Mouse (Mus musculus) neural tube, embryonic 12.5 days (tissue): ENCODE results near the gene Smarca2. TPM values are rescaled to one million over a fixed set of nuclear protein-coding genes. Genes with fewer than 3 reads are reported as not detected.

ENCODE experiments used
- ATAC-seq: fragments of 200-750 bp; cut with Nextera tagmentation; 2 replicates; pipeline ENCODE4 v1.8.0; 2017; ENCODE audit warnings: low read depth, mild to moderate bottlenecking, moderate TSS enrichment, moderate library complexity; ENCODE audit not compliant: low FRiP score
- H3K27ac ChIP-seq: fragments of 300-500 bp; sonication (generic); 2 replicates; pipeline ENCODE4 v1.5.1; 2016
- H3K27me3 ChIP-seq: fragments of 300-500 bp; sonication (generic); replicated peaks from 2 replicates; pipeline ENCODE4 v1.6.1; 2016; ENCODE audit warnings: mild to moderate bottlenecking
- H3K36me3 ChIP-seq: fragments of 300-500 bp; sonication (generic); 2 replicates; pipeline ENCODE4 v1.6.1; 2016; ENCODE audit warnings: mild to moderate bottlenecking
- H3K4me1 ChIP-seq: fragments of 300-500 bp; sonication (generic); 2 replicates; pipeline ENCODE4 v1.6.1; 2016
- H3K4me2 ChIP-seq: fragments of 300-500 bp; sonication (generic); replicated peaks from 2 replicates; pipeline ENCODE4 v1.6.1; 2016; ENCODE audit warnings: mild to moderate bottlenecking
- H3K4me3 ChIP-seq: fragments of 300-500 bp; sonication (generic); 2 replicates; pipeline ENCODE4 v1.5.1; 2016
- H3K9ac ChIP-seq: fragments of 300-500 bp; sonication (generic); 2 replicates; pipeline ENCODE4 v1.6.1; 2016; ENCODE audit warnings: mild to moderate bottlenecking
- H3K9me3 ChIP-seq: fragments of 300-500 bp; sonication (generic); 2 replicates; pipeline ENCODE4 v1.6.1; 2016; ENCODE audit warnings: mild to moderate bottlenecking
- WGBS: fragments of 180-500 bp; shearing (Covaris S2); methylation state at CpG from one replicate; pipeline ENCODE4 v1.1.7; 2016; 5-methylcytosine and 5-hydroxymethylcytosine counted together
- polyA plus RNA-seq: library from polyadenylated mRNA; unstranded; fragments of >200 nt; fragmentation: Nextera tagmentation; extraction: Ambion mirVana; gene quantifications from 2 replicates; pipeline ENCODE4 v1.2.1, GENCODE M21; 2016

Gene Smarca2
- polyA plus RNA-seq, 1 experiment from 2014 or later, result 40.7 TPM

DNA sequence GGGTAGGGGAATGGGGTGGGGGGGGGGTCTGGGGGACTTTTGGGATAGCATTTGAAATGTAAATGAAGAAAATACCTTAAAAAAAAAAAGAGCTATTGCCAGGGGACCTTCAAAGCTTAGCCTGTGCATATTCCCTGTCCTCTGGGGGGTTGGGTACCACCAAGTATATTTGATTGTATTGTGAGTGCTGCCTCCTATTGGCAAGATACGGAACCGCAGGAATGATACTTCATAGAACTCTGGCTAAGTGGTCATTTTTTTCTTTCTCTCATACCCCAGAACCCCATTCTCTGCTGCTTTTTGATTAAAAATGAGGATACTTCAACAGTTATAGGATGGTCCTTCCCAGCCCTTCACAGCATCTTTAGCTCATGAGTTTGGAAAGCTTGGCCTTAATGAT, 106.4 kb downstream of the Smarca2 start:
- Histone ChIP-seq H3K4me2 (no peak overlapping the region), H3K27me3 (no peaks in the 10 kb centered on the region), H3K4me3 (no peak overlapping the region), H3K4me1 (no peaks in the 10 kb centered on the region), H3K9ac (no peak overlapping the region), H3K9me3 (no peaks in the 10 kb centered on the region), H3K36me3 (no peaks in the 10 kb centered on the region), H3K27ac (no peak overlapping the region)
- WGBS, result 19% methylated on average over 2 of the region's 2 CpGs
- ATAC-seq, result no peak

DNA sequence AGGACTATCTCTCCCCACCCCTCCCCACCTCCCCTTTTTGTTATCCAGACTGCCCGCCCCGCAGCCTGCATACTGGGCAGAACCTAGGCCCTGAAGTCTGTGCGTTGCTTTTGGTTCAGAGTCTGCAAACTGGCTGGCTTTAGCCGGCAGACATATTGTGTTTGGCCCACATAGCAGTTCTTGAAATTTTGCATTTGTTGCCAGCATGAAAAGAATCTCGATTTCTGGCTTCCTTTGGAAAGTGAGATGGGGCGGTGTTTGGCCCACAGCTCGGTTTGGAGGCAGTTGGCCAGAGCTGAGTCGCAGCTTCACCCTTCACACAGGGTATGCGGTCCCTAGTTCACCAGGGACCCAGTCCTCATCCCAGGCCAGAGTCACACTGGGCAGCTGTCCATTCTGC, 111.4 kb downstream of the Smarca2 start:
- Histone ChIP-seq H3K27ac (no peak overlapping the region), H3K4me2 (no peak overlapping the region), H3K4me3 (no peak overlapping the region), H3K36me3 (no peaks in the 10 kb centered on the region), H3K27me3 (no peaks in the 10 kb centered on the region), H3K9ac (no peak overlapping the region), H3K9me3 (no peaks in the 10 kb centered on the region), H3K4me1 (peaks cover 7% of the 10 kb centered on the region; the same call in 1 of the 2 replicates)
- 81% methylated on average over 9 of the region's 9 CpGs for WGBS
- no peak for ATAC-seq

DNA sequence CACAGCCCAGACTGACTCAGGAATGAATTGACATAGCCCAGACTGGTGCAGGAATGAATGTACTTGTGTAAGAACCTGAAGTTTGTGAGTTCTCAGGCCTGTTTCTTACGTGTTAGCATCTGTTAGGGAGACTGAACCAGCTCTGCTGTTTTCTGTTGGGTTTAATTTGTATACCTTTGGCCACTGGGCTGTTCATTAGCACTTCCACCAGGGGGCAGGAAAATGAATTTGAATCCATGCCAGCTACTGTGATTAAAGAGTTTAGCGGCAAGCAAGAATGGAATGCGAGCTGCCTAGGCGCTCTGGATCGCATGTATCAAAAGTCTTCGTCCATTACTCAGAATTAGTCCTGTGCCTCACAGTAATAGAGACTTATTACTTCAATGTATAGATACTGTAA, 113.4 kb downstream of the Smarca2 start:
- WGBS, result 50% methylated on average over 6 of the region's 6 CpGs
- no peaks in the 10 kb centered on the region for H3K36me3 ChIP-seq
- H3K4me2 ChIP-seq, result no peak overlapping the region

DNA sequence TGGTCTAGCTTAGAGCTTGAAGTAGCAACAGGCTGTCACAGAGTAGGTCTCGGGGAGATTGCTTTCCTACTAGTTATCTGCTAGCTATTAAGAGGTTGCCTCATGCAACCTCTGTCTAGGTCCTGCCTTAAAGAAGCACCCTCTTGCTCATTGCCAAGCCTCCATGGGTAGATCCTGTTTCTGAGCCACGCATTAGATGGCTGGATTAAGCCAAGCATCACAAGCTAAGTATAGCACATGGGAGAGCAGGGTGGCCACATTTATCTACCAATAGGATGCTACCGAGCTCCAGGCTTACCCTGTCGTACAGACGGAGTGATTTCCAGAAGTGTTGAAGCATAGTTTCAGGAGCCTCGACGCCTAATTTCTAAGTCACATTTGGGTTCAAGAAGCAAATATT, 114.3 kb downstream of the Smarca2 start:
- no peak overlapping the region for H3K27ac ChIP-seq
- H3K36me3 ChIP-seq, result no peaks in the 10 kb centered on the region
- no peaks in the 10 kb centered on the region for H3K27me3 ChIP-seq
- no peak overlapping the region for H3K9ac ChIP-seq
- H3K4me2 ChIP-seq, result no peak overlapping the region
- peaks cover 9% of the 10 kb centered on the region; the same call in 1 of the 2 replicates for H3K4me1 ChIP-seq
- 94% methylated on average over 7 of the region's 7 CpGs for WGBS
- H3K9me3 ChIP-seq, result no peaks in the 10 kb centered on the region
- H3K4me3 ChIP-seq, result no peak overlapping the region
- ATAC-seq, result no peak

More for the DNA sequence above, 113.4 kb downstream of the Smarca2 start:
- Histone ChIP-seq H3K4me1 (peaks cover 9% of the 10 kb centered on the region; the same call in 1 of the 2 replicates), H3K4me3 (no peak overlapping the region), H3K9me3 (no peaks in the 10 kb centered on the region), H3K27me3 (no peaks in the 10 kb centered on the region), H3K27ac (no peak overlapping the region), H3K9ac (no peak overlapping the region)
- ATAC-seq, result no peak

DNA sequence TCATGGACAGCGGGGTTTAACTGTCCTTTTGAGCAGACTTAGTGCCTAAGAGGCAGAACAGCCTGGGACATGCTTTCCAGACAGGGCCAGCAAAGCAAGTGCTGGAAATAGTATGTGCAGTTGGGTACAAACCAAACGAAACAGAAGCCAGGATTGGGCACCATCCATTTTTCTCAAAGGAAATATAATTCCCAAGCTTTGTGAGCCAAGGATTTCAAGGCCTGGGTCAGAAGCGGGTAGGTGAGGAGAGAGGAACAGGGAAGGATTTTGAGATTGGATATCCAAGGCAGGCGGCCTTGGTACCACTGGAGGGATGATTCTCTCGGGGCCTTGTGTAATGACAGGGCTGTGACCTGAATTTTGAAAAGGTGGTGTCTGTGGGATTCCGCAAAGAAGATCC, 116.9 kb downstream of the Smarca2 start:
- no peak overlapping the region for H3K4me2 ChIP-seq
- WGBS, result 68% methylated on average over 6 of the region's 6 CpGs
- H3K9me3 ChIP-seq, result no peaks in the 10 kb centered on the region
- H3K4me1 ChIP-seq, result peaks cover 9% of the 10 kb centered on the region; the same call in 1 of the 2 replicates
- no peaks in the 10 kb centered on the region for H3K27me3 ChIP-seq
- ATAC-seq, result no peak
- no peaks in the 10 kb centered on the region for H3K36me3 ChIP-seq
- no peak overlapping the region for H3K4me3 ChIP-seq
- H3K27ac ChIP-seq, result no peak overlapping the region
- no peak overlapping the region for H3K9ac ChIP-seq

DNA sequence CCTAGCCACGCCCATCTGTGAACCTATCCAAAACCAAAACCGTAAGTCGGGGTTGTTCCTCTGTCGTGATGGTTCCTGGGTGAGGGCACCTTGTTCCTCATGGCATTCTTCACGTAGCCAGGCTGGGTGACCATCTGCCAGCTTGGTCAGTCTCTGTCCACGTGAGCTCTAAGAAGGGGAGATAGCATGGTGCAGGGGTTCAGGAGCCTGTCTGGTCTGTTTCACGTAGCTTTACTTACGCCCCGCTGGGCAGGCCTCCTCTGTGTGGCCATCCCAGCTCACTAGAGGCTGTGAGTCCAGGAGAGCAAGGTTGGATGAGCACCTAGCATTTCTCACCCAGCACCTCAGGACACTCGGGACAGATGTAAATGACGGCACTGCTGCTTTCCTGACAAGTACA, 119.0 kb downstream of the Smarca2 start:
- WGBS, result 87% methylated on average over 11 of the region's 11 CpGs
- no peak overlapping the region for H3K4me3 ChIP-seq
- H3K27me3 ChIP-seq, result no peaks in the 10 kb centered on the region
- H3K36me3 ChIP-seq, result no peaks in the 10 kb centered on the region
- H3K27ac ChIP-seq, result no peak overlapping the region
- peaks cover 9% of the 10 kb centered on the region; the same call in 1 of the 2 replicates for H3K4me1 ChIP-seq
- no peaks in the 10 kb centered on the region for H3K9me3 ChIP-seq
- H3K9ac ChIP-seq, result no peak overlapping the region
- ATAC-seq, result no peak
- H3K4me2 ChIP-seq, result no peak overlapping the region

DNA sequence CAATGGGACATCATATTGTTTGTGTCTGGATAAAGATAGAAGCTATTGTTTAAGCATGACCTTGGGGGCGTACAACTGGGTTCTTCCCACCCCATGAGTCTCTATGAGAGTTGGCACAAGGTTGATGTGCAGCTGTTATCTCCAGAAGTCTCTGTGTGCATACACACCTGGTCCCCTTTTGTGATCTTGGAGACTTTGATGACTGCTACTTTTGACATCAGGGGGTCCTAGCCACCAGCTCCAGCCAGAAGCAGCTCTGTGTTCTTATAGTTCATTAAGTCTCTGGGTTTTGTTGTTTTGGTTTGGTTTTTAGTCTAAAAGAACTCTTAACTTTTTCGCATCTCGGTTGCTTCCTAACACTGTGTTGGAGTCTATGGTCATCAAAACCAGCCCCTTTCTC, 119.8 kb downstream of the Smarca2 start:
- no peak overlapping the region for H3K9ac ChIP-seq
- H3K36me3 ChIP-seq, result no peaks in the 10 kb centered on the region
- H3K27me3 ChIP-seq, result no peaks in the 10 kb centered on the region
- no peak for ATAC-seq
- no peak overlapping the region for H3K4me3 ChIP-seq
- no peak overlapping the region for H3K27ac ChIP-seq
- H3K4me1 ChIP-seq, result peaks cover 9% of the 10 kb centered on the region; the same call in 1 of the 2 replicates
- no peaks in the 10 kb centered on the region for H3K9me3 ChIP-seq
- H3K4me2 ChIP-seq, result no peak overlapping the region
- WGBS, result 89% methylated on average over 3 of the region's 3 CpGs

DNA sequence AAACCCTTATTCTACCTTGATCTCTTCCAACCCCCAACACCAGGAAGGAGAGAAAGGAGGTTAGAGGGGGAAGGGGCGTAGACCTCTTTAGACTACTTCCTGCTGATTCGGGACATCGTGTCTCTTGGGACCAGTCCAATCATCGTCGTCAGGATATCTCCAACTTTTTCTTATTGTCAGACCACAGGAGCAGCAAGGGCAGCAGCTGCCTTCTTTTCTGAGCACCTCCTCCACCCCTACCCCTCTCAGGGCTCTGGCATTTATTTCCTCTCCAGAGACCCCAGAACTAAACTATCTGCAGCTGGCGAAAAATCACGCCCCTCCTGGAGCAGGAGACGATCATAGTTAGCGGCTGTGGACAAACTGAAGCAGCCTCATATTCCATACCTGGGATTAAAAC, 122.9 kb downstream of the Smarca2 start:
- Histone ChIP-seq H3K4me1 (no peaks in the 10 kb centered on the region), H3K36me3 (no peaks in the 10 kb centered on the region)
- 79% methylated on average over 9 of the region's 9 CpGs for WGBS

DNA sequence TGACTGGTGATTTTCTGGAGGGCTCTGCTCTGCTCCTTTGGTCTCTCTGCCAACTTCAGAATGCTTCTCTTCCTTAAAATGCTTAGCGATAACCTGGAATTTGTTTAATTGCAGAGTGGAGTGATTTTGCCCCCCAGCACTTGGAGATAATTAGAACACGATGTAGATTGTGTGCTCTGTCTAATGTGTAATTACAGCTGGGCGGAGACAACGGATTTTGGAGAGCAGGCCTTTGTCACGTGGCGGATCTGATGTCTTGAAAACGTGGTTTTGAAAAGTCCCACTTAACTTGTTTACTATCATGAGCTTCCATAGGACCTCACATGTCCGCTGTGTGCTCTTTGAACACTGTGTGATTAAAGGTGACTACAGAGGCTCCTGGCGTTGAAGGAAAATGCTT, 125.6 kb downstream of the Smarca2 start:
- no peaks in the 10 kb centered on the region for H3K36me3 ChIP-seq
- no peak for ATAC-seq
- no peaks in the 10 kb centered on the region for H3K9me3 ChIP-seq
- 82% methylated on average over 9 of the region's 9 CpGs for WGBS
- no peak overlapping the region for H3K9ac ChIP-seq
- H3K27me3 ChIP-seq, result no peaks in the 10 kb centered on the region
- peaks cover 16% of the 10 kb centered on the region for H3K4me1 ChIP-seq
- no peak overlapping the region for H3K4me2 ChIP-seq
- H3K4me3 ChIP-seq, result no peak overlapping the region
- H3K27ac ChIP-seq, result no peak overlapping the region

More for the DNA sequence above, 122.9 kb downstream of the Smarca2 start:
- Histone ChIP-seq H3K27ac (no peak overlapping the region), H3K27me3 (no peaks in the 10 kb centered on the region), H3K9me3 (no peaks in the 10 kb centered on the region), H3K4me2 (no peak overlapping the region), H3K9ac (no peak overlapping the region), H3K4me3 (no peak overlapping the region)
- no peak for ATAC-seq

DNA sequence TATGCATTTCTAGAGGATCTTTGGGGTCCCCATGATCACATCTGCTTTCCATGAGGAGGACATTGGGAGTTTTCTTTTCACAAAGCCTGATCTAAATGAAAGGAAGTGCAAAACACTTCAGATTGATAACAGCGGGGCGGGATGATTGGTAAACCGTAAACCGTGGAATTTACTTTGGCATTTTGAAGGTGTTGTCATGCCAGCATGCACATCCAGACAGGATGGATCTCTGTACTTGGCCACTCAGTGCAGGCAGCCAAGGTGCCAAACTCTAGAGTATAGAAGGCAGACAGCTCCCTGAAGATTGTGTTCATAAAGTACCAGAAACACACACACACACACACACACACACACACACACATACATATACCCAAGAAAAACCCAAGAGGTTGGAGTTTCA, 126.3 kb downstream of the Smarca2 start:
- H3K4me2 ChIP-seq, result no peak overlapping the region
- H3K36me3 ChIP-seq, result no peaks in the 10 kb centered on the region
- 94% methylated on average over 4 of the region's 4 CpGs for WGBS
- H3K27me3 ChIP-seq, result no peaks in the 10 kb centered on the region
- peaks cover 16% of the 10 kb centered on the region for H3K4me1 ChIP-seq
- no peak overlapping the region for H3K27ac ChIP-seq
- no peak for ATAC-seq
- no peak overlapping the region for H3K4me3 ChIP-seq
- no peaks in the 10 kb centered on the region for H3K9me3 ChIP-seq
- no peak overlapping the region for H3K9ac ChIP-seq

DNA sequence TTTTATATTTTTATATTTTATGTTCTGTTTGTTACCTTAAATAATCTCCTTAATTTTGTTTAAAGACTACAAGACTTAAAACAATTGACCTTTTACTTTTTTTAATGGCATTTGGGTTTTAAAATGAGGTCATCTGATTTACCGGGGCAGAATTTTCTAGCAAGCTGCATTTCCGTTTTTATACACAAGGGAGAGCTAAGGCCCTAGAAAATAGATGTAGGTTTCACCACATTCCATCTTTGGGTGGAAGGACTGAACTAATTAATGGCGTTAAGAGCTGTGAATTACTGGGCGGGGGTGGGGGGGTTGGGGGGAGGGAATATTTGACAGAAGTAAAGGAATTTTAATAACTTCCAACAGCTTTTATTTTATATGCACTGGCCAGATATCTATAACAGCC, 127.0 kb downstream of the Smarca2 start:
- Histone ChIP-seq H3K27ac (no peak overlapping the region), H3K27me3 (no peaks in the 10 kb centered on the region), H3K4me1 (peaks cover 16% of the 10 kb centered on the region), H3K4me2 (no peak overlapping the region), H3K36me3 (no peaks in the 10 kb centered on the region), H3K9ac (no peak overlapping the region), H3K4me3 (no peak overlapping the region), H3K9me3 (no peaks in the 10 kb centered on the region)
- 6% methylated on average over 4 of the region's 4 CpGs for WGBS
- ATAC-seq, result no peak

DNA sequence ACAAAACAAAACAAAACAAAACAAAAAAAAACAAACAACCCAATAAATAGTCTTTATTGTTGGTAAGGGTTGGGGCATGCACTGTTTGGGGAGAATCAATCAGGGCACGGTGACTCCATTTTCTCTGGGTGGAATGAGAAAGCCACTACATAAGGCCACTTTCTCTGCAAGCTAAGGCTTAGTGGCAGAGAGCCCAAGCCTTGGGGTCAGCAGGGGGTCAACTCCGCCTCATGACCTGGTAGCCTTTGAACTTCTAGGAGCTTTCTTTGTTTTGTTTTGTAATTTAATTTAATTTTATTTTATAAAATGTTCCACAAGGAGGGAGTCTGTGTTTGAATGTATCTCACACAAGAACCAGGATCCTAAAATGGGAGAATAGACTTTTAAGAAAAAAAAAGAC, 128.2 kb downstream of the Smarca2 start:
- ATAC-seq, result no peak
- Histone ChIP-seq H3K27me3 (no peaks in the 10 kb centered on the region), H3K36me3 (no peaks in the 10 kb centered on the region), H3K4me2 (no peak overlapping the region), H3K4me3 (no peak overlapping the region), H3K9me3 (no peaks in the 10 kb centered on the region), H3K27ac (no peak overlapping the region), H3K9ac (no peak overlapping the region), H3K4me1 (peaks cover 16% of the 10 kb centered on the region)
- WGBS, result 46% methylated on average over 2 of the region's 2 CpGs

DNA sequence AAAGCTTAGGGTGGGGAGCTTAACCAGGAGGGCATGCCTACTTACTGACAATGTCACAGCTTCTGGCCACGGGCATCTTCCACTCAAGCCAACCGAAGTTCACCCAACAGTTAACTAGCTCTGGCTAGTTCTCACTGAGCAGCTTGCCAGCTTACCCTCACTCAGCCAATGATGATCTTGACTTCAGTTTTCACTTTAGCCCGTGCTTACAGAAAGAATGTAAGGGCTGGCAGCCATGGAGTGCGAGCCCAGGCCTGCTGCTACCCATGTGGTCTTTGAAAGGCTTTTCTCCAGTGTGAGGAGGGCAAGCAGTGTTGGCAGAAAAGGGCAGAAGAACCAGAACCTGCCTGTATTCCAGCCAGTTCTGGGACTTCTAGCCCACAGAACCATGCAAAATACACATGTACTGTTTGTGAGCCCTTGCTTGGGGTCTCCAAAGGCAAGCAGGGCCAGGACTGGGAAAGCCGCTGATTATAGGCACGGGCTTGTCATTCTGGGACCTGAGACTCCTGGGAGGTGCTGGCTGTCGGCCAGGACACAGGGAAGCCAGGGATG, 128.8 kb downstream of the Smarca2 start:
- ATAC-seq, result no peak
- WGBS, result 72% methylated on average over 7 of the region's 7 CpGs
- H3K9ac ChIP-seq, result no peak overlapping the region
- H3K4me2 ChIP-seq, result no peak overlapping the region
- no peaks in the 10 kb centered on the region for H3K27me3 ChIP-seq
- H3K4me1 ChIP-seq, result peaks cover 16% of the 10 kb centered on the region
- no peak overlapping the region for H3K4me3 ChIP-seq
- no peak overlapping the region for H3K27ac ChIP-seq
- H3K36me3 ChIP-seq, result no peaks in the 10 kb centered on the region
- no peaks in the 10 kb centered on the region for H3K9me3 ChIP-seq
